Mouse (Mus musculus): Measurements from ENCODE around the gene Cep170b. TPM values are rescaled to one million over a fixed set of nuclear protein-coding genes. Genes with fewer than 3 reads are reported as not detected.

Gene Cep170b
- total RNA-seq, 2 experiments from 2014 or later = 222 to 234 TPM

DNA sequence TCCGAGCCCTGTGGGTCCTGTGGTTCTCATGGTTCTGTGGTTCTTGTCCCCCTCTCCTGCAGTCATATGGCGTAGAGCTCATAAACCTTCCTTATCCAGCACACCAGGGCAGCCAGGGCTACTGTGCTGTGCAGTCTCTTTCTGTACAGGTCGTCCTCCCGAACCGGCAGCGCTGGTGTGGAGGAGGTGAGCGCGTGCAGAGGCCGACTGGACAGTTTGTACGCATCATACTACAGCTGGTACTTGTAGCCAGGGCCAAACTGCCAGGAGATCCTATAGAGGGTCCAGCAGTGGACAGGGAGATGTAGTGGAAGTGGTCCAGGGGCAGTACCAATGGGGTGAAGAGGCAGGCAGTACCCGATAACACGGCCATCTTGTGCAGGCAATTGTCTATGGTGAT is 30.7 kb downstream of the Cep170b start:
- intact Hi-C loops (cut with DNase I) = no loop called here
- peak in 1 of 2 experiments; percentile 21 for DNase-seq (ENCODE audit: extremely low spot score in 1 of 2, low spot score in 2 of 2)

GRCm38 (mm10) chr12:112752399-112752798 is 32.1 kb downstream of the Cep170b start:
- no peak for DNase-seq (ENCODE audit: extremely low spot score in 1 of 2, low spot score in 2 of 2)
- intact Hi-C loops (cut with DNase I) = no loop called here

DNA sequence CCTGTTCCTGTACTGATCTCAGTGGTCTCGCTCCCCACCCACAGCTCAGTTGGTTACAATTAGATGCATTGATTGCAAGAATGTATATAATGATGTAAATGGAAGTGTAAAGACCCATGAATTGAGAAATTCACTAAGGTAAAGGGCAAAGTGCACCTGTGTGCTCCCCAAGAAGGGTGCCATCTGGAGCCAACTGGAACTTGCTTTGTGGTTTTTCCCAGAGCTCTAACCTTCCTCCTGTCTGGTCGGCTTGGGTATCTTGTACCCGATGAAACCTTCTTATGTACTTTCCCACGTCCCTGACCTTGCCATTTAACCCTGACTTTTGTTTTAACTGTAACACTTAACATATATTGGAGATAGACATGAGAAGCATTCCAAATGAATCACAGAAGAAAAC is 35.6 kb downstream of the Cep170b start:
- intact Hi-C loops (cut with DNase I) = no loop called here
- DNase-seq (ENCODE audit: extremely low spot score in 1 of 2, low spot score in 2 of 2) = no peak

- no peak for DNase-seq (ENCODE audit: extremely low spot score in 1 of 2, low spot score in 2 of 2)
- intact Hi-C loops (cut with DNase I) = no loop called here
Measured at GRCm38 (mm10) chr12:112757896-112758295, 37.6 kb downstream of the Cep170b start.

GRCm38 (mm10) chr12:112759471-112759870 is 39.2 kb downstream of the Cep170b start:
- DNase-seq (ENCODE audit: extremely low spot score in 1 of 2, low spot score in 2 of 2) = no peak
- intact Hi-C loops (cut with DNase I) = no loop called here

DNA sequence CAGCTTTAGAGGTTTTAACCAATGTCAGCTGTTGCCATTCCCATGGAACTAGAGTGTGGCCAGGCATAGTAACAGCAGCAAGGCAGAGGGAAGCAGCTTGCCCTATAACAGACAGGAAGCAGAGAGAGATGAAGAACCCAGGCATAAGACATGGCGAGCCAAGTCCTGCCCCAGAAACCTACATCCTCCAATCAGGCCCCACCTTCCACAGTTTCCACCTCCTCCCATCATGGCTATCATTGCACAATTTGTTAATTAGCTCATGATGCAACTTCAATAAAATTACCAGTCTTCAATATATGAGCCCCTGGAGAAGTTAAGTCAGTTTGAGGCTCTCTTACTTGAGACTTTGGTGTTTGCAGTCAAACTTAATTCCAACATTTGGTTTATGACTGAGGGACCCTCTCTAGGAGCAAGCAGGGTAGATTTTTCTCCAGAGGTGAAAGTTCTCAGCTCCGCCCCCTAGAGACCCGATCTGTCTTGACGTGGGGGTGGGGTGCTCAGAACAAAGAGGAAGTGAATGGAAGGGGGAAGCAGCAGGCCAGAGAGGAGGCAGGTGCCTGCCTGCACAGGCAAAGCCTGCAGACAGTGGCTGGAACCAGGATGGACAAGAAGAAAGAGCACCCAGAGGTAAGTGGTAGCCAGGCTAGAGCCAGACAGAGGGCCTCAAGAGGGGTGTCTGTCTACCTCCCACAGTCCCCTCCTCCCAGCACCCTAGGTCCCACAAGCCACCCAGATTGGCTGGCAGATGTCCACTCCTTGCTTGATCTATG is 40.1 kb downstream of the Cep170b start, which contains the start of gene Pld4:
Gene Pld4, plus strand, starts transcription at position 502 of the 773 bp plus-strand sequence.
- peak in 1 of 2 experiments; percentile 54 for DNase-seq (ENCODE audit: extremely low spot score in 1 of 2, low spot score in 2 of 2)
- intact Hi-C loops (cut with DNase I) = no loop called here

GRCm38 (mm10) chr12:112761411-112761810 is 41.2 kb downstream of the Cep170b start:
- DNase-seq (ENCODE audit: extremely low spot score in 1 of 2, low spot score in 2 of 2) = no peak
- intact Hi-C loops (cut with DNase I) = no loop called here

- intact Hi-C loops (cut with DNase I) = no loop called here
- peak in 1 of 2 experiments; percentile 48 for DNase-seq (ENCODE audit: extremely low spot score in 1 of 2, low spot score in 2 of 2)
Measured at GRCm38 (mm10) chr12:112762018-112762417, 41.8 kb downstream of the Cep170b start.

DNA sequence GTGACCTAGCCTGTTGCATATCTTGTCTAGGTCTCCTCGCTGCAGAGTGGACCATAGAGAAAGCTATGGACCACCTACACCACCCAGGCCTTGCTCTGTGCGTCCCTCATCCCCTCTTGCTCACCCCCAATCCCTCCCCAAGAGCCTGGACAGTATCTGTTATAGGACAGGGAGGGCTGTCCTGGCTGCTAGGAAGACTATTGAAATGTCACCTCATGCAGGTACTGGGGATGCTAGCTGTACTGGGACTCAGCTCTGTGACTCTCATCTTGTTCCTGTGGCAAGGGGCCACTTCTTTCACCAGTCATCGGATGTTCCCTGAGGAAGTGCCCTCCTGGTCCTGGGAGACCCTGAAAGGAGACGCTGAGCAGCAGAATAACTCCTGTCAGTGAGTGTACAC is 42.9 kb downstream of the Cep170b start:
- intact Hi-C loops (cut with DNase I) = no loop called here

DNA sequence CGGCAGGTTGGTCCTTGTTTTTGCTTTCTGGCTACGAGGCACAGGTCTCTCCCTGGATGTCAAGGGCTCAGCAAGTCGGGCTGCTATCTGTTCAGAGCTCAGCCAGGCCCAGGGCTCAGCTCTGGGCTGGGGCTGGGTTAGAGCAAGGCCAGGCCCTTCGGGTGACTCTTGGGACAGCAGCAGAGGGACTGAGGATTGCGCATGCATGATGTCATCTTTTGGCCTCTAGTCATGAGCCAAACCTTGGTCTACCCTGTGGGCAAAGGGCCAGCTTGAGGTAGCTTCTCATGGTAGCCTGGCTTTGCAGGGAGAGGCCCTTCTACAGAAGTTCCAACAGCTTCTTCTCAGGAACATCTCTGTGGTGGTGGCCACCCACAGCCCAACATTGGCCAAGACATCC is 43.9 kb downstream of the Cep170b start:
- intact Hi-C loops (cut with DNase I) = no loop called here
- DNase-seq (ENCODE audit: extremely low spot score in 1 of 2, low spot score in 2 of 2) = peak in 1 of 2 experiments; percentile 24

More for the DNA sequence above, 42.9 kb downstream of the Cep170b start:
- peak in 1 of 2 experiments; percentile 14 for DNase-seq (ENCODE audit: extremely low spot score in 1 of 2, low spot score in 2 of 2)

- intact Hi-C loops (cut with DNase I) = no loop called here
- DNase-seq (ENCODE audit: extremely low spot score in 1 of 2, low spot score in 2 of 2) = no peak
Measured at GRCm38 (mm10) chr12:112764991-112765390, 44.7 kb downstream of the Cep170b start.

DNA sequence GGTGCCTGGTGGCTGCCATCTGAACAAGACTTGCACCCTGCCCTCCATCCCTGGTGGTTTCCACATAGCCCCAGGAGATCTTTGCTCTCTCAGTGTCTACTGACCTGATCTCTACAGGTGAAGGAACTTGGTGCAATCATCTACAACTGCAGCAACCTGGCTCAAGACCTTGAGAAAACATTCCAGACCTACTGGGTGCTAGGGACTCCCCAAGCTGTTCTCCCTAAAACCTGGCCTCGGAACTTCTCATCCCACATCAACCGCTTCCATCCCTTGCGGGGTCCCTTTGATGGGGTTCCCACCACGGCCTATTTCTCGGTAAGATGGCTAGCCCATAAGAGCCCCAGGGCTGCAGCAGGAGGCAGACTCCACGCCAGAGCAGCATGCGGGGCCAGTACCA is 46.3 kb downstream of the Cep170b start:
- intact Hi-C loops (cut with DNase I) = no loop called here

GRCm38 (mm10) chr12:112767036-112767890 is 47.0 kb downstream of the Cep170b start:
- intact Hi-C loops (cut with DNase I) = no loop called here
- no peak for DNase-seq (ENCODE audit: extremely low spot score in 1 of 2, low spot score in 2 of 2)

More for the DNA sequence above, 46.3 kb downstream of the Cep170b start:
- DNase-seq (ENCODE audit: extremely low spot score in 1 of 2, low spot score in 2 of 2) = no peak

GRCm38 (mm10) chr12:112768166-112768565 is 47.9 kb downstream of the Cep170b start:
- no peak for DNase-seq (ENCODE audit: extremely low spot score in 1 of 2, low spot score in 2 of 2)
- intact Hi-C loops (cut with DNase I) = no loop called here

GRCm38 (mm10) chr12:112769031-112769430 is 48.8 kb downstream of the Cep170b start:
- no peak for DNase-seq (ENCODE audit: extremely low spot score in 1 of 2, low spot score in 2 of 2)
- intact Hi-C loops (cut with DNase I) = no loop called here

GRCm38 (mm10) chr12:112769751-112770150 is 49.5 kb downstream of the Cep170b start:
- intact Hi-C loops (cut with DNase I) = no loop called here

GRCm38 (mm10) chr12:112770396-112770795 is 50.1 kb downstream of the Cep170b start:
- intact Hi-C loops (cut with DNase I) = no loop called here
- no peak for DNase-seq (ENCODE audit: extremely low spot score in 1 of 2, low spot score in 2 of 2)

More at GRCm38 (mm10) chr12:112769751-112770150, 49.5 kb downstream of the Cep170b start:
- no peak for DNase-seq (ENCODE audit: extremely low spot score in 1 of 2, low spot score in 2 of 2)

GRCm38 (mm10) chr12:112772306-112772705 is 52.1 kb downstream of the Cep170b start:
- no peak for DNase-seq (ENCODE audit: extremely low spot score in 1 of 2, low spot score in 2 of 2)
- intact Hi-C loops (cut with DNase I) = no loop called here

- intact Hi-C loops (cut with DNase I) = no loop called here
- DNase-seq (ENCODE audit: extremely low spot score in 1 of 2, low spot score in 2 of 2) = no peak
Measured at GRCm38 (mm10) chr12:112773366-112773765, 53.1 kb downstream of the Cep170b start.

GRCm38 (mm10) chr12:112774026-112774425 is 53.8 kb downstream of the Cep170b start:
- no peak for DNase-seq (ENCODE audit: extremely low spot score in 1 of 2, low spot score in 2 of 2)
- intact Hi-C loops (cut with DNase I) = no loop called here
